Mouse (Mus musculus) embryonic facial prominence, embryonic 13.5 days (tissue): ENCODE results near the gene Kcnn1. TPM values are rescaled to one million over a fixed set of nuclear protein-coding genes. Genes with fewer than 3 reads are reported as not detected.

Experiments
- ATAC-seq: fragments of 200-750 bp; cut with Nextera tagmentation; 2 replicates; pipeline ENCODE4 v1.8.0; 2017; ENCODE audit warnings: low read depth; ENCODE audit not compliant: insufficient number of reproducible peaks, insufficient read depth, low FRiP score, low TSS enrichment
- H3K27ac ChIP-seq: fragments of 300-500 bp; sonication (generic); 2 replicates; pipeline ENCODE4 v1.5.1; 2015; ENCODE audit warnings: moderate library complexity, mild to moderate bottlenecking, inconsistent platforms
- H3K27me3 ChIP-seq: fragments of 300-500 bp; sonication (generic); 2 replicates; pipeline ENCODE4 v1.6.1; 2015; ENCODE audit warnings: mild to moderate bottlenecking, inconsistent platforms
- H3K36me3 ChIP-seq: fragments of 300-500 bp; sonication (generic); 2 replicates; pipeline ENCODE4 v1.6.1; 2015; ENCODE audit warnings: mild to moderate bottlenecking, inconsistent platforms
- H3K4me1 ChIP-seq: fragments of 300-500 bp; sonication (generic); 2 replicates; pipeline ENCODE4 v1.6.1; 2015; ENCODE audit warnings: inconsistent platforms
- H3K4me2 ChIP-seq: fragments of 300-500 bp; sonication (generic); 2 replicates; pipeline ENCODE4 v1.6.1; 2015; ENCODE audit warnings: moderate library complexity, mild to moderate bottlenecking, inconsistent platforms
- H3K4me3 ChIP-seq: fragments of 300-500 bp; sonication (generic); 2 replicates; pipeline ENCODE4 v1.5.1; 2015; ENCODE audit warnings: mild to moderate bottlenecking, inconsistent platforms
- H3K9ac ChIP-seq: fragments of 300-500 bp; sonication (generic); 2 replicates; pipeline ENCODE4 v1.6.1; 2015; ENCODE audit warnings: mild to moderate bottlenecking, inconsistent platforms
- H3K9me3 ChIP-seq: fragments of 300-500 bp; sonication (generic); 2 replicates; pipeline ENCODE4 v1.6.1; 2016; ENCODE audit warnings: inconsistent platforms
- WGBS: fragments of 180-500 bp; shearing (Covaris S2); methylation state at CpG from one replicate; pipeline ENCODE4 v1.1.7; 2015; ENCODE audit warnings: mixed read lengths; 5-methylcytosine and 5-hydroxymethylcytosine counted together
- polyA plus RNA-seq: library from polyadenylated mRNA; unstranded; fragments of >200 nt; fragmentation: Nextera tagmentation; extraction: Ambion mirVana; gene quantifications from 2 replicates; pipeline ENCODE4 v1.2.1, GENCODE M21; 2015

Kcnn1 gene
- polyA plus RNA-seq = 3.2 and 5.3 TPM in 2 replicates

GRCm38 (mm10) chr8:70862824-70863641 lies at the start of gene Kcnn1:
Kcnn1 (minus strand) TSS chr8:70863258.
- no peaks in the 10 kb centered on the region for H3K9me3 ChIP-seq
- peak within 1 kb of the TSS; percentile 74 for H3K9ac ChIP-seq
- H3K4me2 ChIP-seq = peak within 1 kb of the TSS; percentile 96
- peak within 1 kb of the TSS; percentile 52 for H3K4me3 ChIP-seq
- WGBS = under 1% methylated on average over 54 of the region's 55 CpGs
- H3K36me3 ChIP-seq = peaks cover 6% of the 10 kb centered on the region
- H3K27me3 ChIP-seq = peaks cover 34% of the 10 kb centered on the region
- ATAC-seq = no peak
- H3K27ac ChIP-seq = peak within 1 kb of the TSS; percentile 90; the same call in 1 of the 2 replicates
- peaks cover 42% of the 10 kb centered on the region for H3K4me1 ChIP-seq

- Histone ChIP-seq H3K4me3 (no peak overlapping the region), H3K36me3 (peaks cover 70% of the 10 kb centered on the region)
- ATAC-seq = no peak
These were observed 48.5 kb upstream of the Kcnn1 start for GRCm38 (mm10) chr8:70911596-70911995.

GRCm38 (mm10) chr8:70907518-70907917 lies 44.5 kb upstream of the Kcnn1 start:
- Histone ChIP-seq H3K27me3 (peaks cover 10% of the 10 kb centered on the region), H3K4me2 (no peak overlapping the region), H3K9me3 (no peaks in the 10 kb centered on the region), H3K9ac (no peak overlapping the region), H3K36me3 (peaks cover 29% of the 10 kb centered on the region), H3K4me3 (no peak overlapping the region), H3K4me1 (peaks cover 14% of the 10 kb centered on the region), H3K27ac (no peak overlapping the region)
- ATAC-seq = no peak
- 94% methylated on average over 2 of the region's 2 CpGs for WGBS

More at GRCm38 (mm10) chr8:70911596-70911995, 48.5 kb upstream of the Kcnn1 start:
- no peaks in the 10 kb centered on the region for H3K9me3 ChIP-seq
- WGBS = 84% methylated on average over 5 of the region's 5 CpGs
- 0 out of 2 replicates have a peak overlapping the region, but pooled peaks have one; percentile 36 for H3K9ac ChIP-seq
- H3K27me3 ChIP-seq = no peaks in the 10 kb centered on the region
- no peak overlapping the region for H3K4me2 ChIP-seq
- no peak overlapping the region for H3K27ac ChIP-seq
- H3K4me1 ChIP-seq = peaks cover 8% of the 10 kb centered on the region

GRCm38 (mm10) chr8:70905831-70906736 lies 43.0 kb upstream of the Kcnn1 start, which contains the start of gene Map1s:
Map1s (plus strand) TSS chr8:70905932.
- ATAC-seq = peak; percentile 89
- under 1% methylated on average over 82 of the region's 86 CpGs for WGBS
- H3K9ac ChIP-seq = peak within 1 kb of the TSS; percentile 82
- H3K27me3 ChIP-seq = peaks cover 10% of the 10 kb centered on the region
- peak within 1 kb of the TSS; percentile 79 for H3K4me3 ChIP-seq
- H3K4me1 ChIP-seq = peaks cover 14% of the 10 kb centered on the region
- H3K4me2 ChIP-seq = peak within 1 kb of the TSS; percentile 77
- H3K9me3 ChIP-seq = no peaks in the 10 kb centered on the region
- H3K36me3 ChIP-seq = peaks cover 15% of the 10 kb centered on the region
- H3K27ac ChIP-seq = peak within 1 kb of the TSS; percentile 93

GRCm38 (mm10) chr8:70905463-70905830 lies 42.4 kb upstream of the Kcnn1 start:
- Histone ChIP-seq H3K9me3 (no peaks in the 10 kb centered on the region), H3K27ac (peak overlapping the region; percentile 93)
- no peak for ATAC-seq

GRCm38 (mm10) chr8:70904532-70904931 lies 41.5 kb upstream of the Kcnn1 start:
- Histone ChIP-seq H3K9me3 (no peaks in the 10 kb centered on the region), H3K4me2 (no peak overlapping the region), H3K4me3 (no peak overlapping the region), H3K9ac (no peak overlapping the region), H3K4me1 (peaks cover 14% of the 10 kb centered on the region), H3K27me3 (peaks cover 10% of the 10 kb centered on the region), H3K27ac (no peak overlapping the region), H3K36me3 (0 out of 2 replicates have a peak, but pooled peaks cover 8% of the 10 kb centered on the region)
- 64% methylated on average over 4 of the region's 4 CpGs for WGBS
- ATAC-seq = no peak

More at GRCm38 (mm10) chr8:70905463-70905830, 42.4 kb upstream of the Kcnn1 start:
- peak overlapping the region; percentile 79 for H3K4me3 ChIP-seq
- H3K36me3 ChIP-seq = 0 out of 2 replicates have a peak, but pooled peaks cover 9% of the 10 kb centered on the region
- H3K27me3 ChIP-seq = peaks cover 10% of the 10 kb centered on the region
- 15% methylated on average over 8 of the region's 8 CpGs for WGBS
- H3K4me2 ChIP-seq = peak overlapping the region; percentile 77
- peaks cover 14% of the 10 kb centered on the region for H3K4me1 ChIP-seq
- H3K9ac ChIP-seq = peak overlapping the region; percentile 82

GRCm38 (mm10) chr8:70903582-70903981 lies 40.5 kb upstream of the Kcnn1 start:
- no peak overlapping the region for H3K4me2 ChIP-seq
- no peak overlapping the region for H3K9ac ChIP-seq
- peaks cover 17% of the 10 kb centered on the region for H3K4me1 ChIP-seq
- H3K27ac ChIP-seq = no peak overlapping the region
- peaks cover 10% of the 10 kb centered on the region for H3K27me3 ChIP-seq
- no peak overlapping the region for H3K4me3 ChIP-seq
- no peaks in the 10 kb centered on the region for H3K36me3 ChIP-seq
- no peak for ATAC-seq
- no peaks in the 10 kb centered on the region for H3K9me3 ChIP-seq

- Histone ChIP-seq H3K4me3 (no peak overlapping the region), H3K27me3 (peaks cover 10% of the 10 kb centered on the region), H3K4me2 (no peak overlapping the region), H3K4me1 (peaks cover 22% of the 10 kb centered on the region), H3K36me3 (no peaks in the 10 kb centered on the region), H3K9ac (0 out of 2 replicates have a peak overlapping the region, but pooled peaks have one; percentile 4), H3K9me3 (no peaks in the 10 kb centered on the region), H3K27ac (no peak overlapping the region)
- no peak for ATAC-seq
- WGBS = 23% methylated on average over 4 of the region's 4 CpGs
These were observed 40.1 kb upstream of the Kcnn1 start for GRCm38 (mm10) chr8:70903112-70903511.

GRCm38 (mm10) chr8:70902211-70902610 lies 39.2 kb upstream of the Kcnn1 start:
- WGBS = 35% methylated on average over 5 of the region's 5 CpGs
- Histone ChIP-seq H3K4me1 (peaks cover 21% of the 10 kb centered on the region), H3K4me3 (no peak overlapping the region), H3K9ac (no peak overlapping the region), H3K4me2 (no peak overlapping the region), H3K27me3 (peaks cover 10% of the 10 kb centered on the region), H3K9me3 (no peaks in the 10 kb centered on the region), H3K27ac (no peak overlapping the region), H3K36me3 (no peaks in the 10 kb centered on the region)
- ATAC-seq = no peak

GRCm38 (mm10) chr8:70900872-70901387 lies 37.9 kb upstream of the Kcnn1 start:
- Histone ChIP-seq H3K9me3 (no peaks in the 10 kb centered on the region), H3K36me3 (peaks cover under 1% of the 10 kb centered on the region; the same call in 1 of the 2 replicates), H3K4me3 (no peak overlapping the region), H3K27ac (no peak overlapping the region), H3K4me2 (no peak overlapping the region), H3K4me1 (peaks cover 19% of the 10 kb centered on the region), H3K27me3 (peaks cover 10% of the 10 kb centered on the region), H3K9ac (no peak overlapping the region)
- ATAC-seq = no peak
- 72% methylated on average over 2 of the region's 2 CpGs for WGBS

- H3K4me1 ChIP-seq = peaks cover 20% of the 10 kb centered on the region
- ATAC-seq = no peak
- peaks cover 13% of the 10 kb centered on the region for H3K27me3 ChIP-seq
- H3K27ac ChIP-seq = no peak overlapping the region
- peak overlapping the region; percentile 82; the same call in 1 of the 2 replicates for H3K9ac ChIP-seq
- 93% methylated on average over 2 of the region's 2 CpGs for WGBS
- no peak overlapping the region for H3K4me2 ChIP-seq
- peaks cover 17% of the 10 kb centered on the region for H3K36me3 ChIP-seq
- no peaks in the 10 kb centered on the region for H3K9me3 ChIP-seq
- H3K4me3 ChIP-seq = no peak overlapping the region
These were observed 36.2 kb upstream of the Kcnn1 start for GRCm38 (mm10) chr8:70899226-70899625.
